Mouse (Mus musculus): ENCODE data around the gene Fcnb. TPM values are rescaled to one million over a fixed set of nuclear protein-coding genes. Genes with fewer than 3 reads are reported as not detected.

The Fcnb gene
- polyA plus RNA-seq, 1 experiment: 132 TPM

DNA sequence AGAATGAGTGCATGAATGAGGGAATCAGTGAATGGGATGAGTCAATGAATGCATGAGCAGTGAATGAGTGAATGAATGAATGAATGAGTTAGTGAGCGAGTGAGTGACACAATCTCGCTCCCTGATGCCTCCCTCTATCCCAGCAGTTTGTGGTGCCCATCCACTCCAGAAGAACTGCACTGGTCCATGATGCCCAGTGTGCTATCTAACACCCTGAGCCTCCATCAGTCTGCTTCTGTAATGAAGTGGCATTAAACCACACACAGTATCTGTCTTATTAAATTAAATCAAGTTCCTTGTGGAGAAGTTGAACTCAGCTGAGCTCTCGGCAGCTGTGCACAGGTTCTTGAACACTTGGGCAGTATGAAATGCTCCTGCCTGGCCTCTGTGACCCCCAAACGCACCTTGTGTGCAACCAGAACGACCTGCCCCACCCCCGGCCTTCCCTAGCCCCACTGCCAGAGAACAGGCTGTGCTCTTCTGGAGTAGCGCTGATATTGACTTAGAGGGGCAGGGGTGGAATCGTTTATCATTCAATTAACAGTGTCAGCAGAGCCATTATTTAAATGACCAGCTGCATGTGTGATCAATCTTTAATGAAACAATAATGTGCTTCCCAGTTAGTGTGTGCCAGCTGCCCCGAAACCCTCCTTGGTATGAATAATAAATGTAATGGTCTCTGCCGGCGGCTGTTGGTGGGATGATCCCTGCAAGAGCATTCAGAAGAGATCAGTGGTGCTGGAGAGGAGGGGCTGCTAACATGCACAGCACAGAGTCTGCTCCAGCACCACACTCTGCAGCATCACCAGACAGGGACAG, 33.0 kb upstream of the Fcnb start:
- no peak overlapping the region for H3K4me3 ChIP-seq (replicated peaks; ENCODE audit: control insufficient read depth, low read depth, low read length)
- H3K27ac ChIP-seq (ENCODE audit: control insufficient read depth, insufficient read depth, low read depth, low read length, poor library complexity): no peak overlapping the region
- TF ChIP-seq POLR2A (IDR thresholded peaks at IDR 0.05; ENCODE audit: borderline replicate concordance, control insufficient read depth, low read depth, low read length): no peak
- TF ChIP-seq CTCF (IDR thresholded peaks at IDR 0.05; ENCODE audit: control insufficient read depth, insufficient read depth, low read length): no peak
- H3K4me1 ChIP-seq (ENCODE audit: control insufficient read depth, insufficient read depth, low read length): no peaks in the 10 kb centered on the region
- WGBS: 67% methylated on average over 11 of the region's 11 CpGs

DNA sequence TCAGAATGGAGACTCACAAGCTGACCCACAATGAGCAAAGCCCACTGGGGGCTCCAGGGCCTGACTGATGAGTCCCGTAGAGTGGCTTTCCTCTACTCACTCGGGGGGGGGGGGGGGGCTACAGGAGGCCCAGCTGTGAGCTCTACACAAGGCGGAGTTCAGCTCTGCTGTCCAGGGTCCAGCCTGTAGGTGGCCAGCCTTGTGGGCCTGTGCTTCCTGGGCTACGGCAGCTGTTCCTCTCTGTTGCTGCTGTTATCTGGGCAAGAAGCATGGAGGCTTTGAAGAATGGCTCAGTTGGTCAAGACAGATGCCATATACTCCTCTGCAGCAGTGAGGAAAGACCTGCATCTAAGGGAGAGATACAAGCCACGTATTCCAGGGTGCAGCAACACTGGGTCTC, 24.1 kb upstream of the Fcnb start:
- no peak overlapping the region for H3K4me3 ChIP-seq (replicated peaks; ENCODE audit: control insufficient read depth, low read depth, low read length)
- TF ChIP-seq CTCF (IDR thresholded peaks at IDR 0.05; ENCODE audit: control insufficient read depth, insufficient read depth, low read length): no peak
- no peak overlapping the region for H3K27ac ChIP-seq (ENCODE audit: control insufficient read depth, insufficient read depth, low read depth, low read length, poor library complexity)
- peaks cover 1% of the 10 kb centered on the region; the same call in 1 of the 2 replicates for H3K4me1 ChIP-seq (ENCODE audit: control insufficient read depth, insufficient read depth, low read length)
- 68% methylated on average over 5 of the region's 5 CpGs for WGBS

DNA sequence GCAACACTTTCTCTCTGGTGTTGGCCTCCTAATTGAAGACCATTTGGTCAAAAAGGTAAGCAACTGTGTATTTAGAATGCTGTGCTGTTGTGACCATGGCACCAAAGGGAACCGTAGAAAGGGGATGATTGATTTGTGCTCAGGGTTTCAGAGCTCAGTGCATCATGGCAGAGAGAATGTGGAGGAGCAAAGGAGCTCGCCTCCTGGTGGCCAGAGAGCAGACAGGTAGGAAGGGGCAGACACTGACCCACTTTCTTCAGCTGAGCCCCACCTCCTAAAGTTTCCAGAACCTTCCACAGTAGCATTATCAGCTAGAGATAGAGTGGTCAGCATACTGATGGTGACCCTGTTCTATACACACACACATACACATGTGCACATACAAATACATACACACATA, 21.3 kb upstream of the Fcnb start:
- no peak overlapping the region for H3K4me3 ChIP-seq (replicated peaks; ENCODE audit: control insufficient read depth, low read depth, low read length)
- TF ChIP-seq POLR2A (IDR thresholded peaks at IDR 0.05; ENCODE audit: borderline replicate concordance, control insufficient read depth, low read depth, low read length): no peak
- peak; percentile 66 for TF ChIP-seq CTCF (IDR thresholded peaks at IDR 0.05; ENCODE audit: control insufficient read depth, insufficient read depth, low read length)
- peaks cover 3% of the 10 kb centered on the region for H3K4me1 ChIP-seq (ENCODE audit: control insufficient read depth, insufficient read depth, low read length)
- H3K27ac ChIP-seq (ENCODE audit: control insufficient read depth, insufficient read depth, low read depth, low read length, poor library complexity): no peak overlapping the region
- WGBS: 60% methylated on average over 2 of the region's 2 CpGs

DNA sequence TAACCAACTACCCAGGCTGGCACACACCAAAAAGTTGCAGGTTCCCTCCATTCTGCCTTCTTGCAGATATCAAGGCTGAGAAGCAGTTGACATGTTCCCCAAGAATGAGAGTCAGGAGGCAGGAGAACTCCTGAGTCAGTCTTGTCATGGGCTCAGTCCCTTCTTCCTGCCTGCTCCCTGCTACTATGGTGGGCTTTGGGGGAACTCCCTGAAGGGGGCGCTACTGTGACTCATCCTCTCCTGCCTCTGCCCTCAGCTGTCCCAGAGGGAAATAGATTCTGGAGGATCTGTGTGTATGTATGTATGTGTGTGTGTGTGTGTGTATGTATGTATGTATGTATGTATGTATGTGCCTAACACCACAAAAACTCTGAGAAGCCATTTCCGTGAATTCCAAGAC, 19.0 kb upstream of the Fcnb start:
- Histone ChIP-seq H3K27ac (ENCODE audit: control insufficient read depth, insufficient read depth, low read depth, low read length, poor library complexity) (no peak overlapping the region), H3K4me3 (replicated peaks; ENCODE audit: control insufficient read depth, low read depth, low read length) (no peak overlapping the region), H3K4me1 (ENCODE audit: control insufficient read depth, insufficient read depth, low read length) (peaks cover 8% of the 10 kb centered on the region)
- WGBS: 52% methylated on average over 2 of the region's 2 CpGs
- TF ChIP-seq POLR2A (IDR thresholded peaks at IDR 0.05; ENCODE audit: borderline replicate concordance, control insufficient read depth, low read depth, low read length) (no peak), CTCF (IDR thresholded peaks at IDR 0.05; ENCODE audit: control insufficient read depth, insufficient read depth, low read length) (no peak)

DNA sequence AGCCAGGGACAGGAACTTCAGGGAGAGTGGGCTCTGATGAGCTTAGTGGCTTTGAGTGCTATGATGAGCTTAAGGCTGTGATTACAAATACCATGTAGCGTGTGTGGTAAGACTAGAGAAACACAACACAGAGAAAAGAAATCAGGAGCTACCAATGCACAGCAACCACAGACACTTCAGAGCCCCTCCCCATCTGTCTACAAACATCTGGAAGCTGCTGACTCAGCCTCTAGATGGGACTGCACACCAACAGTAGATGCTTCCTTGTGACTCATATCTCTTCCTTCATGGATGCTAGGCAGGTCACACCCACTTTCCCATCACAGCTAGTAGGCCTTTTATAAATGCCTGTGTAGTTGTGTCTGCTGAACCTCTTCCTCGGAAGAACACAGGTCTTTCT, 17.2 kb upstream of the Fcnb start:
- WGBS: 86% methylated on average over 2 of the region's 2 CpGs
- Histone ChIP-seq H3K4me3 (replicated peaks; ENCODE audit: control insufficient read depth, low read depth, low read length) (no peak overlapping the region), H3K4me1 (ENCODE audit: control insufficient read depth, insufficient read depth, low read length) (peaks cover 11% of the 10 kb centered on the region), H3K27ac (ENCODE audit: control insufficient read depth, insufficient read depth, low read depth, low read length, poor library complexity) (no peak overlapping the region)
- TF ChIP-seq POLR2A (IDR thresholded peaks at IDR 0.05; ENCODE audit: borderline replicate concordance, control insufficient read depth, low read depth, low read length) (no peak), CTCF (IDR thresholded peaks at IDR 0.05; ENCODE audit: control insufficient read depth, insufficient read depth, low read length) (no peak)

DNA sequence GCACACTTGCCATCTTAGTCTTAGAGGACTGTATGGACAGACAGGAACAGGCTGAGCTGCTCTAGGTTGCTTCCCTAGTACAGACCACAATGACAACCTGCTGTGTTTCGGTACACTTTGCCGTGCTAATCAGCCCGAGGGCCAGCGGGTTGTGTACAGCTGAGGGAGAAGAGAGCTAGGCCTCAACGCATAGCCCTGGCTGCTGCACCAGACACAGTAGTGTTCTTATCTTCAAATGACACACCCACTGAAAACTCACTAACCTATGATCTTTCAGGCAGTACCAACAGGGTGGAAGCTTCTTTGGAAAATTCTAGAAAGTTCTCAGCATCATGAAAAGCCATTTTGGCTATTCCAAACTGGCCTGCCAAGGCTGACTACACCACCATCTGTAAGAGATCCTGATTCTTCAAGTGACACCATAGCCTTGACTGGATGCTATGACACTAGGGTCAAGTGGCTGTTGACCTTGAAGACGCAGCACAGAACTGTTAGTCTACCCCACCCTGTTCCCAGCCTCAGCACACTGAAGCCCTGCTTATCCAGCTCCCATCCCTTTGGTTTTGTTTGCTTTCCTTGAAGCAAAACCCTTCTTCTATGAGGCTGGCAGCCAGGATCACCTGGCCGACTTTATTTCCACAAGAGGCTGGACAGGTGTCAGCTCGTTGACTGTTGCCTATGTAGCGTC, 16.3 kb upstream of the Fcnb start:
- TF ChIP-seq POLR2A (IDR thresholded peaks at IDR 0.05; ENCODE audit: borderline replicate concordance, control insufficient read depth, low read depth, low read length) (no peak), CTCF (IDR thresholded peaks at IDR 0.05; ENCODE audit: control insufficient read depth, insufficient read depth, low read length) (no peak)
- Histone ChIP-seq H3K4me1 (ENCODE audit: control insufficient read depth, insufficient read depth, low read length) (peaks cover 12% of the 10 kb centered on the region), H3K27ac (ENCODE audit: control insufficient read depth, insufficient read depth, low read depth, low read length, poor library complexity) (peak overlapping the region; percentile 9; the same call in 1 of the 2 replicates), H3K4me3 (replicated peaks; ENCODE audit: control insufficient read depth, low read depth, low read length) (no peak overlapping the region)
- WGBS: 76% methylated on average over 9 of the region's 9 CpGs

DNA sequence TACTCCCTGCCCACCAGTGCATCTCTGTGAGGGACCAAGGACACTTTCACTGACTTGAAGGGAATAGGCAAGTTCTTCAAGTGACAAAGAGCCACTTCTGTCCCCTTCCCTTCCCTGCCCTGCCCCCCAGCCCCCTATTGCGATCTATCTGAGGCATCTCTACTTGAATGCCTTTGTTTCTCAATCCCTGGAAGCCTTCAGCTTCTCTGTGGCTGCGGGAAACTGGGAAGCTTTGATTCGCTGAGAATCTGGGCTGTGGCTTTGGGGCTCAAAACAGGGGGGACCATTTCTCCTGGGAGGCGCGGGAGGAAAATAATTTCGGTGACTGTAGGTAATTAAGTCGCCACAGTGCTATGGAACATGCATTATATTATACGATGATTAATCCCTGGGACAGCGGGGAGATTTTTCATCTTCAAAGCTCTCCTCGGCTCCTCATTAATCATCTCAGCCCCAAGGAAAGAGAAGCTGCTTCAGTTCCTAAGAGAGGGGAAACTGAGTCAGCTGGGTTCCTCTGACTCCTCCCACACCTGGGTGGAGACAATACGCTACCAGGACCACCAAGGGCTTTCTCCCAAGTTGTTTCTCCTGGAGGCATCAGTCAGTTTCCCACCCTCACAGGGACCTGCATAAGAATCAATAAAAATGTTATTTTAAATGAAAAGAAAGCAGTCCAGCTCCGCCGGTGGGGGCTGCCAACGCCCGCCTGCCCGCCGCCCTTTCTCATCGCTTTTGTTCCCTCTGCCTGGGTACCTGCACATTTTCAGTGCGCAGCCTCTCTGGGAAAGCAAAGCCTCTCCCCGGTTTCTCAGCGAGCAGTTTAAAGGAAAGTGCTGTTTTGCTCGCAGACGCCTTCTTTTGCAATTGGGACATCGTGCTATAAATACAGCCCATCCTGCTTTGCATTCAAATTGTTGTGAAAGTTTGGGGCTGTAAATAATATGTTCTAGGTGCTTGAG, 14.1 kb upstream of the Fcnb start:
- TF ChIP-seq POLR2A (IDR thresholded peaks at IDR 0.05; ENCODE audit: borderline replicate concordance, control insufficient read depth, low read depth, low read length) (no peak), CTCF (IDR thresholded peaks at IDR 0.05; ENCODE audit: control insufficient read depth, insufficient read depth, low read length) (no peak)
- peaks cover 11% of the 10 kb centered on the region for H3K4me1 ChIP-seq (ENCODE audit: control insufficient read depth, insufficient read depth, low read length)
- 22% methylated on average over 24 of the region's 24 CpGs for WGBS
- no peak overlapping the region for H3K4me3 ChIP-seq (replicated peaks; ENCODE audit: control insufficient read depth, low read depth, low read length)
- no peak overlapping the region for H3K27ac ChIP-seq (ENCODE audit: control insufficient read depth, insufficient read depth, low read depth, low read length, poor library complexity)

Data from bone marrow, adult 2 months (tissue).